Mouse (Mus musculus) adipose tissue, adult 10 weeks (tissue): ENCODE data around the gene Ube3a. TPM values are rescaled to one million over a fixed set of nuclear protein-coding genes. Genes with fewer than 3 reads are reported as not detected.

Experiments
- polyA plus RNA-seq: library from polyadenylated mRNA; stranded (reverse); fragments of 350-450 nt; fragmentation: Illumina TruSeq; extraction: RNeasy Lipid Tissue Mini Kit (QIAGEN cat#74804); gene quantifications from one replicate; pipeline ENCODE4 v1.2.3, GENCODE M21; 2014; ENCODE audit warnings: low read depth, low replicate concordance

The Ube3a gene
- polyA plus RNA-seq, result 16.7 TPM

GRCm38 (mm10) chr7:59228045-59228865 lies at the start of gene Ube3a:
TSS of gene Ube3a (plus strand) at chr7:59228750.

